Mouse (Mus musculus) heart, adult 2 months (tissue): ENCODE data around the gene Olfr802.

Source experiments
- CTCF ChIP-seq: fragments of 200-600 bp; IDR thresholded peaks from 2 replicates; pipeline ENCODE4 v1.8.1; 2022; ENCODE audit warnings: antibody characterized with exemption, mild to moderate bottlenecking, moderate library complexity
- EP300 ChIP-seq: fragments of 200-500 bp; IDR thresholded peaks from 2 replicates; pipeline ENCODE4 v1.6.1; 2011; ENCODE audit warnings: low read depth, low read length, control low read depth; ENCODE audit not compliant: insufficient read depth
- POLR2A ChIP-seq: fragments of 200-500 bp; IDR thresholded peaks from 2 replicates; pipeline ENCODE4 v1.6.1; 2011; ENCODE audit warnings: mild to moderate bottlenecking, low read depth, low read length, control low read depth; ENCODE audit not compliant: insufficient read depth

- TF ChIP-seq CTCF = no peak
- TF ChIP-seq POLR2A = no peak
- TF ChIP-seq EP300 = no peak
These were observed 14.2 kb downstream of the Olfr802 start, which contains the start of gene Olfr801 for GRCm38 (mm10) chr10:129673765-129674164.
